Mouse (Mus musculus) E14TG2a.4 (cell line): ENCODE data around the gene Ccdc70.

Experiments
- CTCF ChIP-seq: conservative IDR thresholded peaks from 2 replicates; pipeline ENCODE4 v1.5.1; 2014; ENCODE audit warnings: low read length
- NANOG ChIP-seq: IDR thresholded peaks from 2 replicates; pipeline ENCODE4 v1.6.1; 2014; ENCODE audit warnings: borderline replicate concordance, low read length, mixed read lengths
- POU5F1 ChIP-seq: IDR thresholded peaks from 2 replicates; pipeline ENCODE4 v1.6.1; 2014; ENCODE audit warnings: low read length, borderline replicate concordance

DNA sequence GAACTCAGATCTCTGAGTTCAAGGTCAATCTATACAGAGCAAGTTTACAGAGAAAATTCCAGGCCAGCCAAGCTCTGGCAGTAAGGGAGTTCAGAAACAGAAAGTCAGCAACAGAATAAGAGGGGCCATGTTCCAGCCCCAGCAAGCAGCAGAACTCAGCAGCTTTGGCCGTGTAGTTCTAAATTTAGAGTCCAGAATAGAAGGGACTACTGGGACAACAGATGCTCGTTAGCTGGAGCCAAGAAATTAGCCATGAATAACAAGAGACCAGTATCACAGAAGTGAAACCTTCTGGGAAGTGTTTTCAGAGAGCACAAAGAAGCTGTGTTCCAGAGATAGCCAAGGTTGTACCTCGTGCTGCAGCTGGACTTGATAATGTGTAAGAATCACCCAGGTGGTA is 39.8 kb downstream of the Ccdc70 start:
- no peak for TF ChIP-seq CTCF
- no peak for TF ChIP-seq POU5F1
- no peak for TF ChIP-seq NANOG
